Mouse (Mus musculus) ES-Bruce4 (cell line): ENCODE measurements at regions not wholly inside any gene's neighbourhood (a gene's known extent, or its start where the extent isn't known, plus 50 kb on each side); places are given as distances from the start of the nearest gene placed in this dataset.
"Not testable (repeated sequence)": the region's sequence is repeated elsewhere in the genome, so short reads cannot be mapped to it uniquely, and the experiment has no call there.

Experiments used
- H3K27ac ChIP-seq: 2 replicates; pipeline ENCODE4 v1.5.1; 2012; ENCODE audit warnings: low read length, inconsistent platforms; ENCODE audit not compliant: insufficient read depth
- H3K27me3 ChIP-seq: 2 replicates; pipeline ENCODE4 v1.6.1; 2012; ENCODE audit warnings: mild to moderate bottlenecking, low read length, inconsistent platforms; ENCODE audit not compliant: control insufficient read depth, poor library complexity, insufficient read depth, severe bottlenecking
- H3K36me3 ChIP-seq: 2 replicates; pipeline ENCODE4 v1.6.1; 2012; ENCODE audit warnings: inconsistent platforms, mild to moderate bottlenecking, low read length, moderate library complexity; ENCODE audit not compliant: control insufficient read depth, poor library complexity, insufficient read depth, severe bottlenecking
- H3K4me1 ChIP-seq: one replicate; pipeline ENCODE4 v1.8.1; 2011; ENCODE audit warnings: low read length; ENCODE audit not compliant: control insufficient read depth, insufficient read depth
- H3K4me3 ChIP-seq: 2 replicates; pipeline ENCODE4 v1.5.1; 2011; ENCODE audit warnings: low read depth, mild to moderate bottlenecking, low read length
- H3K9ac ChIP-seq: 2 replicates; pipeline ENCODE4 v1.6.1; 2012; ENCODE audit warnings: low read depth, mild to moderate bottlenecking, inconsistent platforms; ENCODE audit not compliant: poor library complexity, severe bottlenecking
- H3K9me3 ChIP-seq: replicated peaks from 2 replicates; pipeline ENCODE4 v1.6.1; 2012; ENCODE audit warnings: mild to moderate bottlenecking, low read length, inconsistent platforms; ENCODE audit not compliant: control insufficient read depth, poor library complexity, insufficient read depth, severe bottlenecking

GRCm38 (mm10) chr8:71026424-71026890 lies 120.7 kb downstream of the Map1s start:
- H3K9ac ChIP-seq: peak overlapping the region; percentile 42
- not testable (repeated sequence) for H3K4me1 ChIP-seq, H3K36me3 ChIP-seq, H3K27me3 ChIP-seq
- peaks cover 12% of the 10 kb centered on the region for H3K9me3 ChIP-seq
- H3K27ac ChIP-seq: peak overlapping the region; percentile 84
- H3K4me3 ChIP-seq: peak overlapping the region; percentile 58

DNA sequence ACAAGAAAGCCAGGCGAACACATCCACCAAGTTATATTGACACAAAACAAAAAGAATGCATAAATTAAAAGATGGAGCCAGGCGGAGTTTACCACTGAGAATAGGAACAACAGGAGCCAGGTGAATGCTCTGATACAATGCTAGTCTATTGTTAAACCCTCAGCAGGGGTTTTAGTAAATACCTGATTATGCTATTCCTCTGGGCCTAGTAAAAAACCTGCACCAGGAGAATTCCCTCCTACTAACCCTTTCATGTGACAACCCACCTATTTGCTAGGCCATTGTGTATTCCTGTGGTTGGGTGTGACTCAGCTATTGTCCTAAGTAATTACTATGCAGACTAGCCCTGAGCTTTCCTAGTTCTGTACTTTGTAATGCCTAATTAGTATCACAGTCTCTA lies 122.8 kb downstream of the Map1s start:
- H3K27me3 ChIP-seq, H3K4me3 ChIP-seq, H3K9ac ChIP-seq, H3K36me3 ChIP-seq, H3K4me1 ChIP-seq: not testable (repeated sequence)
- Histone ChIP-seq H3K27ac (peak overlapping the region; percentile 61; the same call in 1 of the 2 replicates), H3K9me3 (peaks cover 12% of the 10 kb centered on the region)
